Mouse (Mus musculus): ENCODE results near the gene Gm13696. TPM values are rescaled to one million over a fixed set of nuclear protein-coding genes. Genes with fewer than 3 reads are reported as not detected.
"Not testable (repeated sequence)": the region's sequence is repeated elsewhere in the genome, so short reads cannot be mapped to it uniquely, and the experiment has no call there.

The Gm13696 gene
- total RNA-seq (2021) = 1.9 and 2.0 TPM in 2 replicates
- long read RNA-seq = 0 reads

- not testable (repeated sequence) for DNase-seq
Observed at GRCm38 (mm10) chr2:83972823-83973222, at the start of gene Gm13696. Gene Gm13696, plus strand, starts transcription at chr2:83973123.

- DNase-seq = no peak
Observed at GRCm38 (mm10) chr2:83929478-83930088, 43.3 kb upstream of the Gm13696 start.

- DNase-seq = no peak
Observed at GRCm38 (mm10) chr2:83940931-83941361, 32.0 kb upstream of the Gm13696 start, which contains the start of gene Zswim2. Gene Zswim2, minus strand, starts transcription at chr2:83941228.

GRCm38 (mm10) chr2:83941378-83941777, 31.5 kb upstream of the Gm13696 start:
- no peak for DNase-seq

DNA sequence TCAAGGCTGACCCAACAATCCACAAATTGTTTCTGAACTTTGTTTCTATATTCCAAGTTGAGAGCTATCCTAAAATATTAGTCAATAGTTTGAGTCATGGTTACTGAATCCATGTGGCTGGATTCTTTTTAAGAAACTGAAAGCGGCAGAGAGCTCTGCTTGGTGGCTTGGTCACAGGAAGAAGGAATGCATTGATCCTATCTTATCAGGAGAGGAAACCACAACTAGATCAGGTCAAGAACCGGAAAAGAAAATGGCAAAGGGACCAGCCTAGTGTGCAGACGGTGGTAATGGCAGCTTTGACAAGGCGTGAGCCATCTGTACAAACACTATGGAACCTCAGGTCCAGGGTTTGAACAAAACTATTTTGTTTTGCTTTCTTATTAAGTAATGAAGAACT, 31.1 kb upstream of the Gm13696 start:
- DNase-seq = no peak

- DNase-seq = not testable (repeated sequence)
Observed at GRCm38 (mm10) chr2:83955393-83955792, 17.5 kb upstream of the Gm13696 start, which contains the start of gene Gm13698. Gene Gm13698, plus strand, starts transcription at chr2:83955693.

- DNase-seq = not testable (repeated sequence)
Observed at GRCm38 (mm10) chr2:83961203-83961602, 11.7 kb upstream of the Gm13696 start, which contains the start of gene Gm13693. Gene Gm13693, plus strand, starts transcription at chr2:83961503.

DNA sequence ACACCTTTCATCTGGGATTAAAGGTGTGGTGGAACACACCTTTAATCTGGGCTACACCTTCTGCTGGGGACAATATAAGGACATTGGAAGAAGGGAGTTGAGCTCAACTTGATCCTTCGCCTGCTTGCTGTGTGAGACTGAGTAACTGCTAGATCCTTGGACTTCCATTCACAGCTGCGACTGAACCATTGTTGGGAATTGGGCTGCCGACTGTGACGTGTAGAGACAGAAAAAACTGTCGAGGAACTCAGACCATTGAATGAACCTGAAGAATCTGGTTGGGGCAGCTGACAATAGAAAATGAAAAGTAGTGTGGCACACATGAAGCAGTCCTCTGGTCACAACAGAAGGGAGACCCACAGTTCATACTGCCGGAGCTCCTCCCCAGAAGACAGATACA, 5.9 kb upstream of the Gm13696 start, which contains the start of gene Gm13695:
Gm13695 (plus strand) TSS at position 301 of the 400 bp plus-strand sequence.
- DNase-seq = not testable (repeated sequence)

- not testable (repeated sequence) for DNase-seq
Observed at GRCm38 (mm10) chr2:83978633-83979032, 5.7 kb downstream of the Gm13696 start, which contains the start of gene Gm13694. Gene Gm13694, plus strand, starts transcription at chr2:83978933.

DNA sequence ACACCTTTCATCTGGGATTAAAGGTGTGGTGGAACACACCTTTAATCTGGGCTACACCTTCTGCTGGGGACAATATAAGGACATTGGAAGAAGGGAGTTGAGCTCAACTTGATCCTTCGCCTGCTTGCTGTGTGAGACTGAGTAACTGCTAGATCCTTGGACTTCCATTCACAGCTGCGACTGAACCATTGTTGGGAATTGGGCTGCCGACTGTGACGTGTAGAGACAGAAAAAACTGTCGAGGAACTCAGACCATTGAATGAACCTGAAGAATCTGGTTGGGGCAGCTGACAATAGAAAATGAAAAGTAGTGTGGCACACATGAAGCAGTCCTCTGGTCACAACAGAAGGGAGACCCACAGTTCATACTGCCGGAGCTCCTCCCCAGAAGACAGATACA, 11.5 kb downstream of the Gm13696 start, which contains the start of gene Gm13697:
Gm13697 (plus strand) TSS at position 301 of the 400 bp plus-strand sequence.
- DNase-seq = not testable (repeated sequence)

GRCm38 (mm10) chr2:83990253-83990652, 17.3 kb downstream of the Gm13696 start, which contains the start of gene Gm13691:
Gene Gm13691, plus strand, starts transcription at chr2:83990553.
- not testable (repeated sequence) for DNase-seq

- DNase-seq = not testable (repeated sequence)
Observed at GRCm38 (mm10) chr2:83993639-83994255, 20.8 kb downstream of the Gm13696 start.

GRCm38 (mm10) chr2:83994526-83994925, 21.6 kb downstream of the Gm13696 start:
- not testable (repeated sequence) for DNase-seq

GRCm38 (mm10) chr2:84008913-84009312, 36.0 kb downstream of the Gm13696 start:
- no peak for DNase-seq

- no peak for DNase-seq
Observed at GRCm38 (mm10) chr2:84009818-84010217, 36.9 kb downstream of the Gm13696 start.

- DNase-seq = no peak
Observed at GRCm38 (mm10) chr2:84014572-84014971, 41.6 kb downstream of the Gm13696 start.

DNA sequence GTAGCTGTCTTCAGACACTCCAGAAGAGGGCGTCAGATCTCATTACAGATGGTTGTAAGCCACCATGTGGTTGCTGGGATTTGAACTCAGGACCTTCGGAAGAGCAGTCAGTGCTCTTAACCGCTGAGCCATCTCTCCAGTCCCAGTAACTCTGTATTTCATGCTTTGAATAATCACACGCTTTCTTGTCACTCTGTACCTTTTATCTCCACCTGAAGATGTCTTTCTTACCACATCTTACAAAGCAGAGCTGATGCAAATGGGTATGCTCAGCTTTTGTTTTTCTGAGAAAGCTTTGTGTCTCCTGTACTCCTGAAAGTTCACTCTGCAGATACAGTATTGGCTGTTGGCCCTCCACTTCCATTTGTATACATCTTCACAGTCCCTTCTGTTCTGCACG, 43.4 kb downstream of the Gm13696 start:
- DNase-seq = not testable (repeated sequence)

GRCm38 (mm10) chr2:84018330-84018729, 45.4 kb downstream of the Gm13696 start:
- DNase-seq = no peak

- no peak for DNase-seq
Observed at GRCm38 (mm10) chr2:84019519-84020305, 46.8 kb downstream of the Gm13696 start.

GRCm38 (mm10) chr2:84021930-84022329, 49.0 kb downstream of the Gm13696 start:
- DNase-seq = no peak

DNA sequence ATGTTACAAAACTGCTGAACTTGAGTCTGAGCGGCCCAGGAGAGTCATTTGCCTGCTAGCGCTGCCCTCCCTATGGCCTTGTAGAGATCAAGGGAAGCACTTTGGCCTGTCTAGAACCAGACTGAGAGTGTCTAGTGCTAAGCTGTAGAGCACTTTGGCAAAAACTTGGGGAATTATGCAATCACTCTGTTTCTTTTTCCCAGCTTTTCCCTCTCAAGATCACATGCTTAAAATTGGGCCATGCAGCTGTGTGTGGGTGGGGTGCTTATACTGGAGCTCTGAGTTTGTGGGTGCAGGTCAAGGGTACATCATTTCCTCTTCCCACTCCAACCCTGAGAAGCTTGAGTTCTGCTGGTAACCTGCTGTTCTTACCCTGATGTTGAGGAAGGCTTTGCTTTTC, 50.0 kb downstream of the Gm13696 start:
- DNase-seq = no peak

- DNase-seq = no peak
Observed at GRCm38 (mm10) chr2:84023319-84023718, 50.4 kb downstream of the Gm13696 start.
